Mouse (Mus musculus) MN1 (cell line): ENCODE results near the gene Plppr1.

Source experiments
- DNase-seq: peaks from one replicate; pipeline ENCODE4 v3.0.0-alpha.2; 2016; ENCODE audit warnings: low spot score

Gene Plppr1

DNA sequence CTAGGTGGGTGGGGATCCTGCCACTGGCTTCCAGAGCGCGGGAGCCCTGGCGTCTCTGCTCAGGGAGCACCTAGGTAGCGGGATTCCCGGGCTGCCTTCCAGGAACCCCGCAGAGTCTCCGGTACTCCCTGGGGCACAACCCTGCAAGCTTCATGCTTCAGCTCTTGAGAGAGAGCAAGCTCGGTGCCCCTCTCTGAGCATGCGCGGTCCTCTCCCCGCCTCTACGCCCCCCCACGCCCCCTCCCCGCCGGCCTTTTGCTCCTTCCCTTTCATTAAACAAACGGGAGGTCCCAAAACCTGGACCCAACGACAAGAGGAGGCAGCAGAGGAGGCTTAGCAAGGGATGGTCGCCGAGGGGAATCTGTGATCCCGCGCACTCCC is at the start of gene Plppr1:
Gene Plppr1, plus strand, starts transcription at position 253 of the 381 bp plus-strand sequence.
- no peak for DNase-seq

DNA sequence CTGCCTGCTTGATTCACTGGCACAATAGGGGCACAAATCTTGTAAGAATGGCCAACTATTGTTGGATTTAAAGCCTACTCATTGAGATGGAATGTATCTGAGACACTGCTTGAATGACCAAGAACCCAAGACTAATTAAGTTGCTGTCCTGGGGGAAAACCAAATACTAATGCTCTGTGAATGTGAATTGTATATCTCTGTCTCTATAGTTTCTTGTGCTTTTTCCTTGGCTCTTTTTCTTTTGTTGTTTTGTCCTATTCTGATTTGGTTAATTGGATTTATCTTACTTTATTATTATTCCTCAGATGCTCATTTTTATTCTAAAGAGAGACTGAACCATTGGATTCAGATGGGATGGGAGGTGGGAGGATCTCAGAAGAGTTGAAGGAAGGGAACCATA is 42.4 kb upstream of the Plppr1 start:
- DNase-seq = no peak

DNA sequence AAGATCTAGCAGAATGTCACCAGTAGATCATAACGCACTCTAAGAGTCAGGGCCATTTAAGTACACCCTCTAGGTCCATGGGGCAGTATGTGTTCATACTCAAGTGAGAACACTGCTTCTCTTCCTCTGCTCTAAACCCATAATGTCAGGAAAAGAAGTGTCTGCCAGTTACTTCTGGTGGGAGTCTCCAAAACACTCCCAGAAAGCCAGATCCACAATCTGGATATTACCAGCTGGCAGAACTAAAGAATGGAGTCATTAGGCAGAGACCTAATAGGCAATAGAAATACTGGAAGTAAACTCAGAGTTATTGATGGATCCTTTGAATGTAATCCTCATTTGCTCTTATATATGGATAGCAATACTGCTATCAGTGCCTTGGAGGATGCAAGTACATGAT is 35.9 kb upstream of the Plppr1 start:
- no peak for DNase-seq

DNA sequence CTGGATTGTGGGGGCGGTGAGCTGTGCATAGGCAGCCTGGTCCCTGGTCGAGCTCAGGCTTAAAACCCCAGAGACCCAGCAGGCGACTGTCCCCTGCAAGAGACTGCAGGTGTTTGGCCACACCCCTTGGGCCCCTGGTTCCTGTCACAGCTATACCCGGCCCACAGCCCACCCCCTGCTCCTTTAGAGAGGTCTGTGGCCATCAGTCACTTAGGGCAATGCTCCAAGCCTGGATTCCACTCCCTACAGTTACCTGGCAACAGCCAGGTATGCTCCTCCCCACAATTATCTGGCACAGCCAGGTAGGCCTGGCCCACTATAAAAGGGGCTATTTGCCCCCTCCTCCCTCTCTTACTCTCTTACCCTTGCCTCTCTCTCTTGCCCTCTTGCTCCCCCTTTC is 20.8 kb upstream of the Plppr1 start:
- DNase-seq = no peak

DNA sequence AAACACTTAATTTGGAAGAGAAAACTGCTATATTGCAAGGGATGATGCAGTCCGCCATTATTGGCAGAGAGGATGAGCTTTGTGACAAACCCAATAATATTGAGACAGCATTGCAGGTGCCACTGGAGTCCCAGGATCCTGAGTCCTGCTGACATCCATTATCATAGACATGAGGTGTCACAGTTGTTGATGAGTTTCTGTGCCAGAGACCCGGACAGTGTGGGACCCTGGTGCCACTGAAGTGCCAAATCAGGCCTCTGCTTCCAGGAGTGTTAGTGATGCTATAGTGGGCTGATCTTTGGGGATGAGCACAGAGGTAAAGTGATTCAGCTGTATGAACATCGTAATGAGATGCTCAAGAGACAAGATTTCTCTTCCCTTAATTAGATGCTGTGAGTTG is 19.2 kb upstream of the Plppr1 start:
- no peak for DNase-seq

DNA sequence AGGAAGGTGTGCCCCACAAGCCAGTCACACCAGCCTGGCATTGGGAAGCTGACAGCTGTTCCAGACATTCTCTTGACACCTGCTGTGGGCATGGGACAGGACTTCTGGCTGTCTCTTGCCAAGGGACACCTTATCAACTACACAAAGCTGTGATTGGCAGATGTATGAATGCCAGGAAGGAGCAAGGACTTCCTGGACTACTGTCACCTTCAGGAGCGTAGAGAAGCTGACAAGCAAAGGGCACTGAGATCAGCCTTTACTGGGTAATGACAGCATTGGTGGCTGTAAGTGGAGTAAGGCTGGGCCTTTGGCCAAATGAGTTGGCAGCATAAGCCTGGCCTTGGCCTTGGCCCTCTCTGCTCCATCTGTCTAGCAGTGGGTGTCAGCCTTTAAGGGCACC is 17.4 kb upstream of the Plppr1 start:
- DNase-seq = no peak

DNA sequence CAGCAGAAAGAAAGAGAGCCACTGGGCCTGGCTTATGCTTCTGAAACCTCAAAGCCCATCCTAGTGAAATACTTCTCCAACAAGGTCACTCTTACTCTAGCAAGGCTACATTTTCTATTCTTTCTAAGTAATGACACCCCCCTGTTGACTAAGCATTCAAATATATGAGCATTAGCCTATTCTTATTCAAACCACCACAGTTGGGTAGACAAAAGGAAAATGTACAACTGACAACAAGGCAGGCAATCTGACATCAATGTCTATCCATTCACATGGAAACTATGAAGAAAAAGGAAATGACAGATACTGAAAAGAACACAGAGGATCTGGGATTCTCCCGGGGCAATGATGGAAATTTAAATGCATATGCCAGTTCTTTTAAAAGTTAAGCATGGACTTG is 8.4 kb upstream of the Plppr1 start:
- no peak for DNase-seq

DNA sequence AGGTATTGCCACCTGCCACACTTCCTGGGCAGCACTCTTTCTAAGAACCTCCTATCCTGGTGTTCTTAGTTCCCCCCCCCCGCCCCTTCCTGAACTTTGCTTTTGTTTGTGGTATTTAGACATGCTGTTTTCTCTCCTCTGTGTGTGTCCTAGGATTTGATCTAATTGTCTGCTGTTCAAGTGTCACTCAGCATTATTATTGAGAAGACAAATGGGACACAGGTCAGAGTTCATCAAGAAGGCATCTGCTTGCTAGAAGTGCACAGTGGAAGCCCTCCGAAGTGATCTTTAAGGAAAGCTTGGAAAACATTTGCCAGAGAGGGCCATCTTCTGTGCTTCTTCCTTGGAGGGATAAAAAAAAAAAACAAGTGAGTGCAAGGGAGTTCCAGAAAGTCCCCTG is 1.2 kb upstream of the Plppr1 start:
- DNase-seq = no peak

DNA sequence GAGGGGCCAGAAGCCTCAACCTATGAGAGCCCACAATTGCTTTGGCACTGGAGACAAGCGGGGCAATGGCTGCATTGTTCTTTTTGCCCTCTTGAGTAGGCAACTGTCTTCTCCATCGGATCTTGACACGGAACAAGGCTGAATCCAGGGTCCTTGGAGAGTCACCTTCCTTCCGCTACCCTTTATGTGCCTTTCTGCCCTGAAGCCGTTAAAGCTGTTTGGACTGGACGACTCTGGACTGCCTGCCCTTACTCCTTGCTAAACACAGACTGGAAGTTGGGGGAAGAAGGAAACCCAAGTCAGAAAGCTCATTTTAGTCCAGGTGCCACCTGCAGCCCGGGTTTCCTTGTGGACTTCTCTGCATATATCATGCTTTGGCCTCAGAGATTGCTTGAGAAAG is 516 bp upstream of the Plppr1 start:
- no peak for DNase-seq

DNA sequence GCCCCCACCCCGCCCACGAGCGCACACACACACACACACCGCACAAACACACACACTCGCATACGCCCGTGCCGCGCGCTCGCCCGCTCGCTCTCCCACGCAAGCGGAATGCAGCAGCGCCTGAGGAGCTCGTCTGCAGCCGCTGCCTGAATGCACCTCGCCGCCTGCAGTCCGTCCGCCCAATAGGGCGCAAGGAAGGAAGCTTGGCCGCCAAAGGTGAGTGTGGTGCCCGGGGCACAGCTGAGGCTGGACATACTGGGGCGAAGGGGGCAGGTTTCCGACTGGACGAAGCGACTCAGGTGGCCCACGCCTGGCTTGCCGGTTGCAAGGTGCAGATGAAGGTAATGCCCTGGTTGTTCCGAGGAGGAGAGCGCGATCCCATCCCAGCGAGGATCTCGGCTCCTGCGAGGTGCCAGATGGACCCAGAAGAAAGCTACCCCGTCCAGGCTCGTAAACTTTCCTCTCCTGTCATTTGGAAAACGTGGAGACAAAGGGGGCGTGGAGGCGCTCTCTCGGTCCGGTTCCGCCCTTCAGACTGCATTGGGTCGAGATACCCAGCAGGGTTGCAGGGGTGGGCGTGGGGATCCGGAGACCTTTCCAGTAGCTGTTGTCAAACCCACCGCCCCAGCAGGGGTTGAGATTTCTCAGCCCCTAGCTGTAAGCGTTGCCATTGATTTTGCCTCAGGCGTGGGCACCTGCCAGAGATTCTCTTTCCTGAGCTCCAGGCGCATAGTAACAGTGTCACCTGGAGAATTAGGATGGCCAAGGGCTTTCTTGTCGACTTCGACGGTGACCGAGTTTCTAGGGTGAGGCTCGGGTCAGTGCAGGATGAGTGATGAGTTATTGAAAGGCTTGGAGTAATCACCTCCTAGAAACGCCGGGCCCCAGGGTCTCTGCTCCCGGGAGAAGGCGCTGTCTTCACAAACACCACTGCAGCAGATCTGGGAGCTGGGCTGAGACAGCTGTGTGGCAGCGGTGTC is 619 bp downstream of the Plppr1 start:
- no peak for DNase-seq

DNA sequence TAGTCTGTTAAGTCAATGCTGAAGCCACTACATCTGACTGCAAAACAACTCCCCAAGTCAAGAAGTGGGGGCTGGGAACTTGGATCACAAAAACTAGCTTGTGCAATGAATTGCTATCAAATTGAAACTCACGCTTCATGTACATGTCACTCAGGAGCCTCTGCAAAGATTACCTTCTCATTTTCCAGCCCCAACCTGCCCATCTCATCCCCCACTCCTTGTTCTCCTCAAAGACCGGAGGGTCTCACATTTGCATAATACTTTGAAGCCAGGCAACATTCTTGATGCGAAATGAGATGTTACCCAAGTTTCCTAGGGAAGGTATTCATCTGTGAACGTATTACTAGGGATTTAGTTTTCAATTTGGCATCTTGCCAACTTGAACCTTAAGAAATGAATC is 10.4 kb downstream of the Plppr1 start:
- no peak for DNase-seq

DNA sequence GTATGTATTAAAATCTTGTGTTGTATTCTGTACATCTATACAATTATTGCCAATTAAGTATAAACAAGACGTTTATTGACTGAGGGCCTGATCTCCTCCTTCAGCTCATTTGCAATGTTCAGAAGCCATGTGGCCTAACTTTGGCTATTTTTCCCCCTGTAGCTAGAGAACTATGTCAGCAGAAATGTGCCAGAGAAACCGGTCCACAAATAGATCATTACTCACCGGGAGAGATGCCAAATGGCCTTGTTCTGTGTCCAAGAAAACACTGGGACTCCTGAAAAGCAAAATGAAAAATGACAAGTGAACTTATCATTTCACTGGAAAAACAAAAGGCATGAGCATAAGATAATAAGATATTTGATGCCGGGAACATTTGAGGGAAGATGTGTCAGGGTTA is 13.8 kb downstream of the Plppr1 start:
- DNase-seq = no peak

DNA sequence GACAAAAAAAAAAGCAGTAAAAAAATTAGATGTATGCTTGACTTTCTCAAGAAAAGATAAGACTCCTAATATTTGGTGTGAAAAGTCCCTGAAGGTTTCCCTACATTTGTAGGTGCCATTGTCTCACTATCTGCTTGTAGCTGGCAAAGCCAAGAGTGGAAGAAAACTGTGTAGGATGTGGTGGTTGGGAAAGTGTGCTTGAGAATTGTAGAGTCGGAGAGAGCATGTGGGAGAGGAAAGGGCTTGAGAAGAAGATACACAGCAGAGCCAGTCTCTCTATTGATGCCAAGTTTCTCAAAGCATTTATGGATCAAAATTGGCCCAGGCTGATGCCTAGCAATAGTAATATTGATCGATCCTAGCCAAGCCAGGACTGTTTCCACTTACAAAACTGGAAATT is 16.8 kb downstream of the Plppr1 start:
- DNase-seq = no peak

DNA sequence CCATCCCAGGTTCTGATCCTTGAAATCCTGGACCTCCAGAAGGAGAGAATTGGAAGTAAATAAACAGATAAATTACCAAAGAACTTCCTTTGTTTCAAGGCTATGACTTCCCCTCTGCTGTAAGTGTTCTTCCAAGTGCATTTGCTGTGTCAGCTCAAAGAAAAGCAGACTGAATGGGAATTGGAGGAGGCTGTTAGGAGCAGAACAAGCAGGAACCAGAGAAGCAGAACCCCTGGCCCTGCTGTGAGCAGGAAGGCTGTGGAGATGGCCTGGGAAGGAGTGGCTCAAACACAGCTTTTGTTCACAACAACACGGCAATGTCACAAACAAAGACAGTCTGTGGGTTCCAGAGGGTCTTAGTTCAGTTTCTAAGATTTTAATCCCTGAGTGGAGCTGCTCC is 20.3 kb downstream of the Plppr1 start:
- DNase-seq = no peak

DNA sequence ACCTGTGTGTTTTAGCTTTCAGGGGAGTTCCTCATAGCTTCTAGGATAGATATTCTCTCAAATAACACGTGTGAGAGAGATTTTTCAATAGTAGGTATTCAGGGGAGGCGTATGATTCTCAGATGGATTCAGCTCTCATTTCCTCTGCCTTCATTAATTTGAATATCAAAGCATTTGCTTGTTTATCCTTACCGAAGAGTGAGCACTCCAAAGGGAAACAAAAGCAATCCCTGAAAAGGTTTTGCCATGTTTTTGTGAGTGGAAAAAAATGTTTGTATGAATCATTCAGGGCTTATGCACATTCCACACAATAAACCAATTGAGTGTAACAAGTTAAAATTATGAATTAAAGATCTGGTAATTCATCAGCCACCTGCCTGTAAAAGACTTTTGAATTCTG is 29.1 kb downstream of the Plppr1 start:
- DNase-seq = no peak

DNA sequence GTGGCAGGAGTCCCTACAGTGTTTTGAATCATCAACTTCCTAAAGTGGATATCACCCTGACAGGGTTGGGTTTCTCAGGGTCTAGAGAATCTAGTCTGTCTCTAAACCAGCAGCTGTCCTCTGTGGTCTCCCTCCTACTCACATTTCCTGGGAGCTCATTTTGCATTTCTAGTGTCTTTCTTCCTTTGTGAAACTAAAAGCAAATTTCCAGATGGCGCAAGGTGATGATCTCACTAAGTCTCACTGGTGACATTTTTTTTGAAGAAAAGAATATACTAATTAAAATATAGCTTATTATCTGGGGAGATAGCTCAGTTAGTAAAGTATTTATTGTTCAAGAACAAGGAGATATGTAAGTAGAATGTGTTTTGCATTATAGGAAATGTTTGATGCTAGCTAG is 31.4 kb downstream of the Plppr1 start:
- DNase-seq = no peak

DNA sequence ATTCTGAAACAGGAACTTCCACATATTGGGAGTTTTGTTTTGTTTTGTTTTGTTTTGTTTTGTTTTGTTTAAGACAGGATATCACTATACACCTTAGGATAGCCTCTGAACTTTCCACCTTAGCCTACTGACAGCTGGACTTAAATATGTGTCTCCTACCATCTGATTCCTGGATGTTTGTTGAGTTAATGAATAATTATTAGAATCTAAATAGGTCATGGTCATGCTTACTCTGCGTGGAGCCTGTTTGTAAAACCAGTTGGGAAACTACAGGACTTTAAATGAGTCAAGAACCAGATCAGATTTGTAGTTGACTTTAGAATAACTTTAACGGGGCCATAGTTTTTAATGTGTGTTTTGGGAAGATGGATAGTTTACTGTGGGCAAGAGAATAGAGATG is 40.4 kb downstream of the Plppr1 start:
- no peak for DNase-seq

DNA sequence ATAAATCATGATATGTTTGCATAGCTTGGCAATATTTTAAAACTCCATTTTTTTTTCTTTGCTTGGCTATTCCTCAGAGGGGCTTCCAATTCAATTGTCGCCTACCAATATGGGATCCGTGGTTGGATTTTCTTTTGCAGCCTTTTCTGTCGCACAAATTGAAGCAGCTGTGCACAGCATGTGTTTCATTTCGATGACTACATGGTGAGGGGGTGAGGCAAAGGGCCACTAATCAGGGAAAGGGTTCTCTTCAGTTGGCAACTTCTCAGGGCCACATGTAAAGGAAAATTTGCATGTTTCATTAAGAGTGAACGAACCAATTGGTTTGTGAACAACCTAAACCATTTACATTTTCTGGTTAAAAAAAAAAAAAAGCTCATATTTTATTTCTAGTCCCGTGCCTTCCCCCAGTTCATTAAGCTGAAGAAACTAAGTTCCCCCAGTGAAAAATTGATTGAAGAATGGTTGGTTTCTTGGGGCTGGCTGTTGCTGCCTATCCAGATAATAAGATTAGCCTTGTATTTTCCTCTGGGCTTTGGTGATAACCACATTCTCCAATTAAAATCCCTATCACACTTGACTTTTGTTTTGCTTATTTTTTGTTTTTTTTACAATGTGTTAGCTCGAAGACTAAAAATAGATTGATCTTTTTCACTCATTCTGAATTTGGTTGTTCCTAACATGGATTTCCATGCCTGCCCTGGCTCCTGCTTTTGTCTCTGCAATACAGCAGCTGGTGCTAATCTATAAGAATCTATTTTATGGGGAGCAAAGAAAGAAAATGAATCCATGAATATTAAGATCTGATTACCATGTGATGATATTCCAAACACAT is 43.1 kb downstream of the Plppr1 start:
- no peak for DNase-seq

DNA sequence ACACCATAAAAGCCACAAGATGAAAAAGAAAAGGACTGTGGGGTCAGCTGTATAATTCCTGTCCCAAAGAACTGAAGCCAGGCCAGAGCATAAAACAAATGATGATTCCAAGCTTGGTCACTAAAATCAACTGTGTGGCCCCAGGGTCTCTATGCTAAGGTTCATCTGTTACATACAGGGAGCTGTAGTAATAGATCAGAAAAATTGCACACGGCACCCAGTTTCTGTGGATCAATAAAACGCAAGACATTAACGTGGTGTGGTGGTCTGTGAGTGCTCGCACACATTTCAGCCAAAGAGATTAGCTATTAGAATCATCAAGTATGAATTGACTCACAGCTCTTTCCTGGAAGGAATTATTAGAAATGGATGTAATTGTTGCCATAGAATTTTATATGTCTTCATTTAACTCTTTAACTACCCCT is 43.7 kb downstream of the Plppr1 start:
- DNase-seq = no peak

DNA sequence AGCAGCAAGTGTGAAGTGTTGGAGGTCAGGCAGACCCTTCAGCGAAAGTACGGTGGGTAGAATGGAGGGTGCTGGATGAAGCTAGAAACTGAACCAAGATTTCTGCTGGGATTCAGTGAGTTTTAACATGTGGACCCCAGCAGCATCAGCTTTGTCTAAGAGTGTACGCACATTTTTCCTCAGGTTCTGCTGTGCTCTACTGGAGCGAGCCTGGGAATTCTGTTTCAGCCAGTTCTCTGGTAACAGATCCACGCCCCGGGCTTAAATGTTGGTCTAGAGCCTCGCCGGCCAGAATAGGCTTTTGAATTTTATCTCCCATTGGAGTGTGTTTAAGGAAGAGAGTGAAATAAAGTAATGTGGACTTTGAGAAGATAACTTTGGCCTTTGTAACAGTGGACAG is 45.8 kb downstream of the Plppr1 start:
- no peak for DNase-seq

DNA sequence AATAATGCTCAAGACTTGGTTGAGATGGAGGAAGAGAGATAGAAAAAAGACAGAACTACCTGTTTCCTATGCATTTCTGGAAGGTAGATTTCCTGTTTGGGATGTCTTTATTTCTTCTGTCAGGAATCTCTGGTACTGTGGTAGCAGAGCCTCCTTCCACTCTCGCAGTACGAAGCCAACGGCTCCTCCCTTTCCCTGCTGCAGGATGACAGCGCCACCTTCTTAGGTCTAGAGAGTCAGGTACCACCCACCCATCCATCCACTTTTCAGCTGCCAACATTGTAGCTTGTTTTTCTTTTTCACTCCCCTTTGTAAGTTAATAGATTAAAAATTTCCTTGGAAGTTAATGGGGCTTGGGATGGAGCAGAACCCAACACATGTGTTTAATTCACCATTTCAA is 48.8 kb downstream of the Plppr1 start:
- no peak for DNase-seq

DNA sequence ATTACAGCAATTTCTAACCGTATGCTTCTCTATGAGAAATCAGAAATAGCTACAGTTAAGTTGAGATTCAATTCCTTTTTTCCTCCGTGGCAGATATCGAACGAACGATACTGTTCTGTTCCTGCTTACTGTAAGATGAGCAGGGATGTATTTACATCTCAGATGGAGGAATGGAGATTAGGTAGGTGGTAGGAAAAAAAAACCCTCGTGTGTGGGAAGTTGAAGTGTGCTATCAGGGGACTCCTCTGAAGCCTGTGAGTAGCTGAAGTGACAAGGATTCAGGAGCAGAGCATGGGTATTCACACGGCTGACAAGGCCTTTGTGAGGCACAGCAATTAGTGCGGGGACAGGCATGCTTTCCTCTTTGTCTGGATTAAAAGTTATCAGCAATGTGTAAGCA is 49.3 kb downstream of the Plppr1 start:
- DNase-seq = no peak

DNA sequence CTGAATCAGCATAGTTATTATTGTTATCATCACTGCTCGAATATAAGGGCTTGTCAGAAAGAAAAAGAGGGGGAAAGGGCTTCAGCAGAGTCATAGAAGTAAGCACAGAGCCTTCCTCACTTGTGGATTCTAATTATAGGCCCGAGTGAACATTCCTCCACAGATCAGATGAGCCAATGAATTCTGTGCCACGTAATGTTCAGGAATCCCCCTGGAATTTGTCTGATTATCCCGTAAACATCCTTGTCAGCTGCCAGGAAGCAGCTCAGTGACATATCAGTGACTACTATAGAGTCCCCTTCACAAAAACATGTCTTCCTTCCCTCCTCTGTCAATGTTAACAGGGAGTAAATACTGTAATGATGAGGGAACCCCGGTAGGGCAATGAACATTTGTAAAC is 50.9 kb downstream of the Plppr1 start:
- no peak for DNase-seq
